Mouse (Mus musculus) ovary, postnatal 14 days (tissue): Measurements from ENCODE around the gene Rassf5.
"Not testable (repeated sequence)": the region's sequence is repeated elsewhere in the genome, so short reads cannot be mapped to it uniquely, and the experiment has no call there.

Experiments
- DNase-seq: peaks from one replicate; pipeline ENCODE4 v3.0.0; 2022; ENCODE audit warnings: low spot score

The Rassf5 gene

DNA sequence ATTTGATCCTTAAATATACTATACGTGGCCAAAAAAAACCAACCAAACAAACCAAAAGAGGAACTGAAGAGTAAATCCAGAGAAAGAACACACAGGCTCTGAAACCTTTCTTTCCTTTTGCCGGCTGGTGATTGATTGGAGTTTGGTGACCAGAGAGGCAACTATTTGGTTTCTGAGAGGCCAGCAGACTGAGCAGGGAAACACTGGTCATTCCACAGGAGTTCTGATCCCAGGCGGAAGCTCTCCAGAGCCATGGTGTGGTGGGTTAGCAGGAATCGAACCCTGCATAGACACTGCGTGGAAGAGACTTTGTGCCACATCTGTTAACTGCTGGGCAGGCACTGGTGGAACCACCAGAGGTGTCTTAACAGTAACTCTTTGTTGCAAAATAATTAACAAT, 67.0 kb downstream of the Rassf5 start:
- no peak for DNase-seq

DNA sequence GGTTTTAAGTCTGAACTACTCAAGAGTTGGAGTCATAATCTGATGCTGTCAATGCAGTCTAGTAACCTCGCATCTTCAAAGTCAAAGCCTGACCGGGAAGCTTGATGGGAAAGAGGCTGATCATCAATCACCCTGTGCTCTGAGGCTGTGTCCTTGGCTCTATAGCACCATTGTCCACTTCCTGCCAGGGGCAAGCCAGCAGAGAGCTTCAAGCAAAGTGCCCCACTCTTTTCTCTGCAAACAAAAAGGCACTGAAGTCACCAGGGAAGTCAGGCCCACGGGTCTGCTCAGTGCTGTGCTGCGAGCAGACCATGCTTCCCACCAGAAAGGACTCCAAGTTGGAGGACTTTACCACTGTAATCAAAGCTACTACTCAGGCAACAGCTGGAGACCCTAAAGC, 67.8 kb downstream of the Rassf5 start:
- no peak for DNase-seq

DNA sequence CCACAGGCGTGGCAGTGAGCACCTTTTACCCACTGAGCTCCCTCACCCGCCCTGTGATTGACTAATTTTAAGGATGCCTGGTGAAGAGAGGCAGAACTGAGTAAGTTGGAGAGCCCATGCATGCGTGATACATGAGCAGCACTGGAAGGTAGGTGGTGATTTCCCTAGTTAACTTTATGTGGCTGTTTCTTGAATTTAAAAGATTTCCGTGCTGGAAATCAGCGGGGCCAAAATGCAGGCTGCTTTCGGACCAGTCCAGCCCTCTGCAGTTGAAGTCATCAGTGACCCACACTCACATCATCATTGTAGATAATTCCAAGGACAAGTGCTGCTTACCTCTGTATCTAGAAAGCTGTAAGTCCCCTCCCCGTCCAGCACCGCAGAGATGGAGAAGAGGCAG, 69.2 kb downstream of the Rassf5 start:
- DNase-seq: no peak

DNA sequence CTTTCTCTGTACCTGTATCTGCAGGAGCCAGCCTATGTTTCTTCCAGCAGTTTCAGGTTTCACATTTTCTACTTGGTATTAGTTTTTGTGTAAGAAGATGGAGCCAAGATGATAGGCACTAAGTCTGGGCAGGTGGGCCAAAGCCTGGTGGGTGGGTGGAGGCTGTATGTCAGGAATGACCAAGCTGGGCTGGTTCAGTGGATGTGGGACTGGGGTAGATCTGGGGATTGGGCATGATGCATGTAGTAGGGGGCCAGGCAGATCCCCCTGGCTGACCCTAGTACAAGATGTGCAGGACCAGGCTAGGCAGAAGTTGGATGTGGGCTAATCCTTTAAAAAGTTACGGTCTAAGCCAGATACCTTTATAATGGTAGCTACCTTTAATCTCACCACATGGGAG, 69.9 kb downstream of the Rassf5 start:
- DNase-seq: no peak

DNA sequence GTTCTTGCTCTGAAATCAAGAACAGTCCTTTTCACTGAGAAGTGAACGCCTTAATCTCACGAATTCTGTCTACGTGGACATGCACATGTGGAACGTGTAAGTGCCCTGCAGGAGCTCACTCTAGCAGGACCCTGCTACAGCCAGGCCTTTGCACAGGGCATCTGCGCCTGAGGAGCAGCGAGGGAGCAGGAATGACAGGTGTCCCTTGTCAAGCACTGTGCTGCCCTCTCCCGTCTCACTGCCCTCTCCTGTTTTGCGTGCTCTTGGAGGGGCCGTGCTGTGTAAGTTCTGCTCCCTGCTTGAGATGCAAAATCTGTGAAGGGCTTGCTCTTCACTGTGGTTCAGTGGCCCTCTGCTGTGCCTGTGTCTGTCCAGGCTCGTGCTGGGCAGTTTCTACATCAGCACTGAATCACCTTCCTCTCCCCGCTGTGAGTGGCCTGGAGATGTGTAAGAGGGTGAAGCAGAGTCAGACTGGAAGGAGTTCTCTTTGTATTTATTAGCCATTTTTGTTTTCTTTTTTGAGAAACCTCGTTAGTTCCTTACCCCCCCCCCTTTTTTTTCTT, 70.7 kb downstream of the Rassf5 start:
- no peak for DNase-seq

DNA sequence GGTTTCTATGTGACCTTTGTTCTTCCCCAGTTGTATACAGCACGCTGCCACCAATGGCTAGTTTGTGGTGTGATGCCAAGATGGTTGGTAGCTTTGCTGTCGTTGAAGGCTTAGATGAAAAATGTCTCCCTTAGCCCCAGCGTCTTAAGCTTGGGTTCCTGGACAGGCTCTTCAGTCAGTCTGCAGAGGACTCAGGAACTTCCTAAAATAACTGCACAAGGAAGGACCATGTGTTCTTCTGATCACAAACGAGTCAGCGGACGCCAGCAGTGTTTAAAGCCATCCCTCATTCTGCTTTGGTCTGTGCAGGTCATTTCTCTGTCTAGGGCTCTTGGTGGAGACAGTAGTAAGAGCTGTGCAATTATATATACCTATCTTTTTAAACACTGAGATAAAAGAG, 71.2 kb downstream of the Rassf5 start:
- DNase-seq: no peak

DNA sequence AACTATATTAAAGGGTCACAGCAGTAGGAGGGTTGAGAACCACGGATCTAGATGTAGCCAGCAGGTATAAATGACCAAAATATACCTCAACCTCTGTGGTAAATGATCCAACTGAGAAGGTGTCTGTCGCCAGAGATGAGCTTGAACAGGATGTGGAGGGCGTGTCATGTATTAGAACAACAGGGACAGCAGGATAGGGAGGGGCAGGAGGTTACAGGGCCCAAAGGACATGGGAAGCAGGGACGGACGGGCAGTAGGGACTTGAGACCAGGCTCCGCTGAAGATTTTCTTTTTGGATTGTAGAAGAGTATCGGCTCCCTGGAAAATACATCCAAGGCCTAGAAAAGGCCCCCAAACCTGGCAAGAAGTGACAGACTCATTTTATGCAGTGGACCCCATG, 72.1 kb downstream of the Rassf5 start:
- DNase-seq: no peak

DNA sequence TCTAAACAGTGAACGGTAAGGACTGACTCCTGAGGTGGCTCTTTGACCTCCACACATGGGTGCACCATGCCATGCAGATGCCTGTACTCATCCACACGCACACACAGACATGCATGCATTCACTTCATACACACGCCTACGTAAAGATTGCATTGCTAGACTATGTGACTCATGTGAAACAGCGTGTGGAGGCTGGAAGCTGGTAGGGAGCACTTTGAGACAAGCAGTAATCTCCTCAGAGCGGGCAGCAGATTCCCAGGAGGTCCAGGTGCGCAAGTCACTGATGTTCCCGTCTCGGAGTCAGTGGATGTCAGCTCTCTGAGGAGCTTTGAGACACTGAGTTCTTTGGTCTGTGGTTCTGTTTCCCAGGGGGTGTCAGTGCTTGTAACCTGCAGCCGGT, 77.4 kb downstream of the Rassf5 start:
- no peak for DNase-seq

DNA sequence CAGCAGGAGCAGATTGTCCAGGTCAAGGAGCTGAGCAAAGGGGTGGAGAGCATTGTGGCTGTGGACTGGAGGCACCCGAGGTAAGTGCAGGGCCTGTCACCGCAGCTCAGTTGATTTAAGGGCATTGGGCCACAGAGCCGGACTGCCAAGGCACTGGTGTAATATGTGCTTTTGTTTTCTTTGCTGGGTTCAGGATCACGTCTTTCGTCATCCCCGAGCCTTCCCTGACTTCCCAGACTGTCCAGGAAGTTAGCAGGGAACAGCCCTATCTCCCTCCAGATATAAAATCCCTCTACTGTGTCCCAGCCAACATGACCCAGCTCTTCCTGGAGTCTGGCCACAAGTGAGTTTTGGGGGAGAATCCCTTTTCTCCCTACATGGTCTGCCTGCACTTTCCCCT, 80.6 kb downstream of the Rassf5 start:
- no peak for DNase-seq

DNA sequence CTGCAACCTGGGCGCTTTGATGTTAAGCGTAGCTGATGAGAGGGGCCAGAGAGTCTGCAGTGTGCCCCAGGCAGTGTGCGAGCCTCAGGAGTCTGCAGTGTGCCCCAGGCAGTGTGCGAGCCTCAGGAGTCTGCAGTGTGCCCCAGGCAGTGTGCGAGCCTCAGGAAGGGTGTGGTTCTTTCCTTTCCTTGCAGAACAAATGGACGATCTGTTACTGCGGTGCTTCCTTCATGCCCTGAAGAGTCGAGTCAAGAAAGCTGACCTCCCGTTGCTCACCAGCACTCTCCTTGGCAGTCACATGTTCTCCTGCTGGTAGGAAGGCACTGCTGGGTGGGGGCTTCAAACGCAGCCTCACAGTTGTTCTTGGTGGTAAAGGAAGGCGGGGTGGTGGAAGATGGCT, 84.0 kb downstream of the Rassf5 start:
- no peak for DNase-seq

DNA sequence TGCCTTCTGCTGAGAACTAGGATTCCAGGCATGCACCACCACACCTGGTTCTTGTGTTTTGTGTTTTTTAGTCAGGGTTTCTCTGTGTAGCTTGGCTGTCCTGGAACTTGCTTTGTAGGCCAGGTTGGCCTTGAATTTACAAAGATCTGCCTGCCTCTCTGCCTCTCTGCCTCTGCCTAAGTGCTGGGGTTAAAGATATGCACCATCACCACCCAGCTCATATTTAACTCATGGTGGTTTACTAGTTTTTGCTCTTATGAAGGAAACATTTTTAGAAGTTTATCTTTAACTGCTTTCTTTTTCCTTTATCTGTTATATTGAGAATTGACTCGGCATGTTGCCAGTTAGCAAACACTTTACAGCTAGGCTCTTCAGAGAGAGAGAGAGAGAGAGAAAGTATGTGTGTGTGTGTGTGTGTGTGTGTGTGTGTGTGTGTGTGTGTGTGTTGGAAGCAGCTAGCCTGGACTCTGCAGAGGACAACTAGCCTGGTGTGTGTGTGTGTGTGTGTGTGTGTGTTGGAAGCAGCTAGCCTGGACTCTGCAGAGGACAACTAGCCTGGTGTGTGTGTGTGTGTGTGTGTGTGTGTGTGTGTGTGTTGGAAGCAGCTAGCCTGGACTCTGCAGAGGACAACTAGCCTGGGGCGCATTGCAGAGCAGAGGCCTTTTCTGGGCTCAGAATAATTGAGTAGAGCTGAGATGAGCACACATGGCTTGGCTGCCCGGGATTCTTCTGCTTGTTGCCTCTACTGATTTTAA, 85.3 kb downstream of the Rassf5 start:
- not testable (repeated sequence) for DNase-seq

DNA sequence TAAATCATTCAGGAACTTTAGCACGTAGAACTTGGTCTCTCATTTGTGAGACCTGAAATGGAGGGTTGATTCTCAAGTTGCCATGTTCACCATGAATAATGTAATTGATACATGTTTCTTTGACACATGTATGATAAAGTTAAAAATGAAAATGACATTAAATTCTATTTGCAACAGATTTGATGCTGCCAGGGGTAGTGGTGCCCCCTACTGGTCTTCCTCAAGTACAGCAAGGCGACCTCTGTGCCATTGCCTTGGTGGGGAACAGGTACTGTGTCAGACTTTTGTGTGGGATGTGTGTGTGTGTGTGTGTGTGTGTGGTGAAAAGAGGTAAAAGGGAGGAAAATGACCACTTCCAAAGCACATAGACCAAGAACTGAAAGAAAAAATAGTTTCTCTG, 89.6 kb downstream of the Rassf5 start:
- peak; percentile 37 for DNase-seq

DNA sequence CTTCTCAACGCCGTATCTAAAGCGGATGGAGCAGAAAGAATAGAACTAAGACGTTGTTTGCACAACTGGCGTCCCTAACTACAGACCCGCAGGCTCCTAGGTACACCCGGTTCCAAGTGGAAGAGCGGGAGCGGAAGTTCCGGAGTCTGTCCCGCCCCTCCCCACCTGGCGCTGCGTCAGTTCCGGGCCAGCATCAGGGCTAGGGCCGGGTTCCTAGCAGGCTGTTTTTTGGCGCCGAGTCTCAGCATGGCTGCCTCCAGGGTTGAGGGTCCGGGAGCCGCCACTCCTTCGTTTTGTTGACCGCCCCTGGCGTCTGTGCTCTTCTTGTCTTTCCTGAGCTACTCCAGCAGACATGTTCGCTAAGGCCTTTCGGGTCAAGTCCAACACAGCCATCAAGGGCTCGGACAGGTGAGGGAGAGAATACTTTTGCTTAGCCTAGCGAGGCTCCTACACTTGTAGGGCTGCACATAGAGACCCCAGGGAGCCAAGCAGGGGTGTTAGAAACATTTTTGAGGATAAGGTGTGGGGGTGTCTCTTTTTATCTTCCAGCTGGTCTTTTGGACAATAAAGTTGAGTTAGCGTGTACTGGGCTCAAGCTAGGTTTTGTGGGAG, 91.9 kb downstream of the Rassf5 start, which contains the start of gene Eif2d:
Eif2d (plus strand) TSS at position 164 of the 612 bp plus-strand sequence.
- peak; percentile 81 for DNase-seq

DNA sequence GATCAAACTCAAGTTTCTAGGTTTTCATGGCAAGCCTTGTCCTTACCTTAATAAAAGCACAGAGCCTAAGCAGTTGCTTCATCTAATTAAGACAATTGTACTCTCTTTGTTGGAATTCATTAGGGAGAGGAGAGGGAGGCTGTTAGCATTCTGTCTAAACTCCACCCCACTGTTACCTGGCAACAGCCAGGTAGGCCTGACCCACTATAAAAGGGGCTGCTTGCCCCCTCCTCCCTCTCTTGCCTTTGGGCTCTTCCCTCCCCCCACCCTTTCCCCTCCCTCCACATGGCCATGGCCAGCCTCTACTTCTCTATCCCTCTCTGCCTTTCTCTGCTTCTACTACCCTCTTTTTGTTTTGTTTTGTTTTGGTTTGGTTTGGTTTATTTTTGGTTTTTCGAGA, 95.6 kb downstream of the Rassf5 start:
- DNase-seq: no peak

DNA sequence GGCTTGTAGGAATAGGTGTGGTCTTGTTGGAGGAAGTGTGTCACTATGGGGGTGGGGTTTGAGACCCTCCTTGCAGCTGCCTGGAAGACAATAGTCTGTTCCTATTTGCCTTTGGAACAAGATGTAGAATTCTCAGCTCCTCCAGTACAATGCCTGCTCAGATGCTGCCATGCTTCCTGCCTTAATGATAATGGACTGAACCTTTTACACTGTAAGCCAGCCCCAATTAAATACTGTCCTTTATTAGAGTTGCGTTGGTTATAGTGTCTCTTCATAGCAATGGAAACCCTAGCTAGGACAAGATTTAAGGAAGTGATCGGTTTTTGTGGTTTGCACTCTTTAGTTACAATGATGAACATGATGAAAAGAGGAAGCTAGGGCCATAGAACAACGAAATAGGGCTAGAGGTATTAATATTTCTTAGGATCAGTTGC, 98.9 kb downstream of the Rassf5 start:
- DNase-seq: no peak

DNA sequence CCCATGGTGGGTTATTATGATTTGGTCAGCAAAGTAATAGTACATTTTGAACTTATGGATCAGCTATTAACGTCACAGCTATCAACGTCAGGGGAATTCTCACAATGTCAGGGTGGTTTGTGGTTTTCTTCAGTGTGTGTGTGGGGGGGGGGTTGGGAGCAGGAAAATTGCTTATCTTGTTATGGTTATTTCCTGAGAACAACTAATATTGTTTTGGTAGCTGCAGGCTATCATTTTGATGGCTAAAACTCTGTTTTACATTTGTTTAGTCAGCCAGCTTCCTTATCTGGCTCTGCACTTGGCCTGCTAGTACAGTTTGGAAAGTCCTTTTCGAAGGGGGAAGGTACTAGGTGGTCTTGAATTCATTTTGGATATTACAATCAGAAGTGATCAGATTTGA, 99.8 kb downstream of the Rassf5 start:
- not testable (repeated sequence) for DNase-seq

DNA sequence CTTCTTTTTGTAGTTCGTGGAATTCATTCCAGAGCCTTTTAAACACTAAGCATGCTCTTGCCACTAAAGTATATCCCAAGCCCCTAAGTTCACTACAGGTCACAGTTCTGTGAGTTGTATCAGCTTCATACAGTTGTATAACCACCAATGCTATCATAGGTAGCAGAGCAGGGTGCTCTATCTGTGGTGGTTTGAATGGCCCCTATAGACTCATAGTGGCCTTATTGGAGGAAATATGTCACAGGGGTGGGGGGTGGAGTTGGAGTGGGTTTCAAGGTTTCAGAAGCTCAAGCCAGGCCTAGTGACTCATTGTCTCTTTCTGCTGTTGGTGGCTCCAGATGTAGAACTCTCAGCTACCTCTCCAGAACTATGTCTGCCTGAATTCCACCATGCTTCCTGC, 102.6 kb downstream of the Rassf5 start:
- DNase-seq: no peak

DNA sequence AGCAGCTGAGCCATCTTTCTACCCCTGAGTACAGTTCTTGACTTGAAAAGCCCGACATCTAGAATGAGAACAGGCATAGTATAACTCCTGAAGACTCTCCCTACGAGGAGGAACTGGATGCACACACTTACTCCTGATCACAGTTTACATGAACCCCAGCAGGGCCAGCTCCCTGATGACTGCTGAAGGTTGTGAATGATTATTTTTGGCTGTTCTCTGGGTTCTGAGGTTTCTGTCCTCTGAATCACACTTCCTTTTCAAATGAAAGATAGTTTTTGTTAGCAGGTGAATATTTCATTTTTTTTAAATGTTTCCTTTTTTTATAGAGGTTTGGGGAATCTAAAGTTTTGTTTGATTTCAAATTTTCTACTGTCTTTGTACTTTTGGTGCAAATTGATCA, 103.6 kb downstream of the Rassf5 start:
- no peak for DNase-seq

DNA sequence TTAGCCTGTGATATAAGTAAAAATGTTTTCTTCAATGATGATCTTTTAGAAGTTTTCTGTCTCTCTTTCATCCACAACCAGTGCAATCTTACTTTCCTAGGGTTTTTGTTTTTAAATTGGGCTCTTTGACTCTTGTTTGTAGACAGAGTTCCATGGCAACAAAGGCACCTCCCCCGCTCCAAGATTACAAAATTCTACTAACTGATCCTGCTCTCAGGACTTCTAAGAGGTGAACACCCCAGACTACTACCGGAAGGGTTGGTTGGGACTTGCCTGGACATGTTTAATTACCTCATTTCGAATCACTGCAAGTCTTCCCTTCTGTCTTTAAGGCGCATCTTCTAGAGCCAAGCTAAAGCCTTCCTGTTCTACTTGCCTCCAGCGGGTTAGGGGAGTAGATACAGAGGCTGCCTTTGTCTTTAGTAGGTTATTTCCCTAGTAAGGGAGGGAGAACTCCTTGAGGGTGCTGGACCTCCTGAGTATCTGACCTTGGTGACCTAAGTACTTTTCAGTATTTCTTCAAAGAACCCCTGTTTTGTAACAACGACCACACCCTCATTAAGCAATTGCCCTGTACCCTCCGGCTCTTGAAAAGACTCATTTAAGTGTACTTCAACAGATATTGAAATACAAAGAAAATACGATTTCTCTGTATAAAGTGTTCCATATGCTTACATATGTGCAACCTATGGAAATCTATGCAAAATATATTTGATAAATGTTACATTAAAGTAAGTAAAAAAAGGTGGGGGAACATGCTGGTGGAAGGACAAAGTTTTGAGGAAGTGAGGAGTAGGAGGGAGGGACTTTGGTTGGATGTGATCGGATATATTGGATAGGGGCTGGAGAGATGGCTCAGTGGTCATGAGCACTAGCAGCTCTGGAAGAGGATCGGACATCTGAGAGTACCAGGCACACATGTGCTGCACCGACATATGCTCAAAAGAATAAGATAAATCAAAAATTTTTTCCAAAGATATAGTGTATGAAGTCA, 105.7 kb downstream of the Rassf5 start:
- DNase-seq: no peak

DNA sequence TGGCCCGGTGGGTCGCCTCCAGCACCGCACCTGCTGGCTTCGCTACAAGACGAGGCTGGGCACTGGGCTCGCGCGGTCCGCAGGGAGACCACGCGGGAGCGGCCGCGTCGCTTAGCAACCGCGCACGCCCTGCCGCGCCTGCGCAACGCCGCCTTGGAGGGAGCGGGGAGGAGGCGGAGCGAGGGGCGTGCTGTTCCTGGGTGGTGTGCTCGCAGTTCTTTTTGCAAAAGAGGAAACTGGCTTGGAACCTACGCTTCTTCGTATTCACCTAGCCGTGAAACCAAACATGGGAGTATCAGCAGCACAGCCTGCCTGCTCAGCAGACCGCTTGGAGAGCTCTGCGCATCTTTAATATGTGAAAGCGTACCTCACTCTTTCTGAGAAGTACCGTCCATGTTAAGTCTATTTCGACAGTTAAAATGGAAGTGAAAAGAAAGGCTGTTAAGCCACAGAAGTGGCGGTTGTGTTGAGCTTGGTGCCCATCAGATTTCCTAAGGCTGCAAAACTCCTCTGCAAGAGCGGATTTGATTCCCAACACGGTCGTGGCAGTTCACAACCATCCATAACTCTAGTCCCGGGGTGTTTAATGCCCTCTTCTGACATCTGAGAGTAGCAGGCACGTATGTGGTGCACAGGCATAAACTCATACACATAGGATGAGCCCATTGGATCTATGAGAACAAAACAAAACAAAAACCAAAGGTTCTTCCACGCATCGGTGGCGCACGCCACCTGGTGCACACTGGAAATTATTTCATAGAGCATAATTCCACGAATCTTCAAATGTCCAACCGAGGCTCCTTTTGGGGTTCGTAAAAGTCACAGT, 106.7 kb downstream of the Rassf5 start, which contains the start of gene Dyrk3:
Dyrk3 (minus strand) TSS at position 150 of the 826 bp plus-strand sequence.
- peak; percentile 86 for DNase-seq

DNA sequence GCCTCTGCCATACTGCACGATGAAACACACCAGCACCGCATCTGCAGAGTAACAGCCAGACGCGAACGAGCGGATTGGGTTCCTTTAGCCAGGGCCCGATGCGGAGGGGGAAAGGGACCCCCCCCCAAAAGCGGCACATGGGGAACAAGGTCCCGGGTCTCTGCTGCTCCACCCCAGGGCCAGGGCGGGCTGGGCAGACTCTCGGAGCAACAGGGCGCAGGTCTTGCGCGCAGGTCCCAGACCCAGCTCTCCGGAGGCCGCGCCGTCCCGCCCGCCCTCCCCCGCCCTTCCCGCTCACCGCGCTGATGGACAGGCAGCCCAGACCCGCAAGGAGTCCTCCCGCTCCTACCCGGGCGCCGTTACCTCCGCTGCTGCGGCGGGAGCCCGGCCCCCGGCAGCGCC, 107.3 kb downstream of the Rassf5 start:
- peak; percentile 9 for DNase-seq
